Mouse (Mus musculus) liver, embryonic 14.5 days (tissue): Measurements from ENCODE around the gene Sgk1. TPM values are rescaled to one million over a fixed set of nuclear protein-coding genes. Genes with fewer than 3 reads are reported as not detected.
A peak's percentile ranks its signal among the peaks of the same experiment; 100 is the strongest.
"Not testable (repeated sequence)": the region's sequence is repeated elsewhere in the genome, so short reads cannot be mapped to it uniquely, and the experiment has no call there.

Experiments used
- ATAC-seq: fragments of 200-750 bp; cut with Nextera tagmentation; 2 replicates; pipeline ENCODE4 v1.8.0; 2017; ENCODE audit warnings: moderate number of reproducible peaks, mild to moderate bottlenecking, moderate library complexity; ENCODE audit not compliant: insufficient read depth
- DNase-seq, 3 experiments: peaks; one replicate each; pipeline ENCODE4 v3.0.0-alpha.2; 2012 to 2013; ENCODE audit warnings: low read depth in 3 of 3, low spot score in 3 of 3
- H3K27ac ChIP-seq: fragments of 300-500 bp; sonication (generic); 2 replicates; pipeline ENCODE4 v1.5.1; 2014; ENCODE audit warnings: moderate library complexity, mild to moderate bottlenecking, control low read depth, inconsistent platforms
- H3K27me3 ChIP-seq: fragments of 300-500 bp; sonication (generic); 2 replicates; pipeline ENCODE4 v1.6.1; 2014; ENCODE audit warnings: mild to moderate bottlenecking, low read length, moderate library complexity; ENCODE audit not compliant: control insufficient read depth, insufficient read depth
- H3K36me3 ChIP-seq: fragments of 300-500 bp; sonication (generic); replicated peaks from 2 replicates; pipeline ENCODE4 v1.6.1; 2014; ENCODE audit warnings: low read depth; ENCODE audit not compliant: control insufficient read depth, insufficient read depth
- H3K4me1 ChIP-seq, 2 experiments: fragments of 200-500 bp in 1 of 2; fragments of 300-500 bp in 1 of 2; sonication (generic) in 1 of 2; replicated peaks; 2 replicates each; pipeline ENCODE4 v1.6.1; 2012 to 2014; ENCODE audit warnings: antibody characterized with exemption in 1 of 2, inconsistent platforms in 1 of 2, low read length in 1 of 2; ENCODE audit not compliant: control insufficient read depth in 2 of 2, insufficient read depth in 2 of 2
- H3K4me2 ChIP-seq: fragments of 300-500 bp; sonication (generic); 2 replicates; pipeline ENCODE4 v1.6.1; 2014; ENCODE audit warnings: low read depth, mild to moderate bottlenecking, control low read depth, moderate library complexity
- H3K4me3 ChIP-seq, 2 experiments: fragments of 200-500 bp in 1 of 2; fragments of 300-500 bp in 1 of 2; sonication (generic) in 1 of 2; 2 replicates each; pipeline ENCODE4 v1.5.1; 2012 to 2014; ENCODE audit warnings: low read depth in 2 of 2, low read length in 2 of 2, mild to moderate bottlenecking in 2 of 2, control low read depth in 1 of 2, inconsistent platforms in 1 of 2, moderate library complexity in 1 of 2; ENCODE audit not compliant: insufficient read depth in 1 of 2
- H3K9ac ChIP-seq: fragments of 300-500 bp; sonication (generic); replicated peaks from 2 replicates; pipeline ENCODE4 v1.6.1; 2014; ENCODE audit warnings: mild to moderate bottlenecking, control low read depth, moderate library complexity
- H3K9me3 ChIP-seq: fragments of 300-500 bp; sonication (generic); 2 replicates; pipeline ENCODE4 v1.6.1; 2016; ENCODE audit warnings: low read length, mixed read lengths; ENCODE audit not compliant: control insufficient read depth
- CTCF ChIP-seq: IDR thresholded peaks from 2 replicates; pipeline ENCODE4 v1.5.1; 2016; ENCODE audit warnings: antibody characterized with exemption, low read depth, control low read depth
- EP300 ChIP-seq: IDR thresholded peaks from 2 replicates; pipeline ENCODE4 v1.6.1; 2016; ENCODE audit warnings: antibody characterized with exemption, low read depth
- WGBS: fragments of 180-500 bp; shearing (Covaris S2); extraction: QIAGEN DNeasy Blood & Tissue Kit; methylation state at CpG from one replicate; pipeline ENCODE4 v1.1.7; 2014; ENCODE audit not compliant: insufficient replicate concordance; 5-methylcytosine and 5-hydroxymethylcytosine counted together
- polyA plus RNA-seq, 2 experiments: library from polyadenylated mRNA; depleted of rRNA in 1 of 2; stranded (reverse) in 1 of 2; unstranded in 1 of 2; fragments of >200 nt; fragmentation: Nextera tagmentation in 1 of 2; extraction: Ambion mirVana in 1 of 2; gene quantifications; 2 replicates each; pipeline versions ENCODE4 v1.2.1 to v1.2.3; 2012 to 2014

Gene Sgk1
- polyA plus RNA-seq, 2 experiments = 5.3 to 10.3 TPM

- TF ChIP-seq CTCF = no peak
- TF ChIP-seq EP300 = no peak
- Histone ChIP-seq H3K9ac (no peak overlapping the region), H3K36me3 (no peaks in the 10 kb centered on the region), H3K27me3 (no peaks in the 10 kb centered on the region; the same call in 1 of the 2 replicates), H3K27ac (no peak overlapping the region), H3K9me3 (no peaks in the 10 kb centered on the region), H3K4me1 (peaks cover 0 to 2% of the 10 kb centered on the region in 2 experiments; a peak in 1 of 4 replicates), H3K4me2 (no peak overlapping the region), H3K4me3 (no peak overlapping the region)
- DNase-seq (peak in 1 of 3 experiments; percentile 13), ATAC-seq (no peak)
- WGBS = 40% methylated on average over 3 of the region's 3 CpGs
These were observed 7.3 kb downstream of the Sgk1 start for GRCm38 (mm10) chr10:21889141-21889765.

GRCm38 (mm10) chr10:21890293-21890692 is 8.3 kb downstream of the Sgk1 start:
- H3K9me3 ChIP-seq = no peaks in the 10 kb centered on the region
- TF ChIP-seq CTCF = no peak
- no peak for TF ChIP-seq EP300
- H3K4me3 ChIP-seq = no peak overlapping the region
- ATAC-seq = no peak
- no peak overlapping the region for H3K9ac ChIP-seq
- no peaks in the 10 kb centered on the region for H3K36me3 ChIP-seq
- H3K4me1 ChIP-seq = peaks cover 0 to 2% of the 10 kb centered on the region in 2 experiments; a peak in 1 of 4 replicates
- no peak overlapping the region for H3K27ac ChIP-seq
- no peak for DNase-seq
- no peaks in the 10 kb centered on the region for H3K27me3 ChIP-seq
- 47% methylated on average over 4 of the region's 4 CpGs for WGBS
- H3K4me2 ChIP-seq = no peak overlapping the region

GRCm38 (mm10) chr10:21891442-21891841 is 9.5 kb downstream of the Sgk1 start:
- no peak overlapping the region for H3K4me3 ChIP-seq
- TF ChIP-seq CTCF (no peak), EP300 (no peak)
- no peak overlapping the region for H3K4me2 ChIP-seq
- H3K9me3 ChIP-seq = no peaks in the 10 kb centered on the region
- ATAC-seq (no peak), DNase-seq (no peak)
- no peak overlapping the region for H3K9ac ChIP-seq
- H3K36me3 ChIP-seq = no peaks in the 10 kb centered on the region
- H3K27me3 ChIP-seq = no peaks in the 10 kb centered on the region
- WGBS = 58% methylated on average over 7 of the region's 7 CpGs
- no peak overlapping the region for H3K27ac ChIP-seq
- peaks cover 0 to 2% of the 10 kb centered on the region in 2 experiments; a peak in 1 of 4 replicates for H3K4me1 ChIP-seq

GRCm38 (mm10) chr10:21892104-21892503 is 10.1 kb downstream of the Sgk1 start:
- Histone ChIP-seq H3K4me3 (no peak overlapping the region), H3K9me3 (no peaks in the 10 kb centered on the region), H3K9ac (no peak overlapping the region), H3K27me3 (no peaks in the 10 kb centered on the region), H3K27ac (no peak overlapping the region), H3K36me3 (no peaks in the 10 kb centered on the region), H3K4me2 (no peak overlapping the region), H3K4me1 (peaks cover 0 to 2% of the 10 kb centered on the region in 2 experiments; a peak in 1 of 4 replicates)
- 64% methylated on average over 4 of the region's 4 CpGs for WGBS
- DNase-seq (no peak), ATAC-seq (no peak)
- no peak for TF ChIP-seq CTCF
- no peak for TF ChIP-seq EP300

- Histone ChIP-seq H3K4me2 (no peak overlapping the region), H3K27me3 (no peaks in the 10 kb centered on the region), H3K9me3 (no peaks in the 10 kb centered on the region), H3K27ac (no peak overlapping the region), H3K4me3 (no peak overlapping the region), H3K36me3 (no peaks in the 10 kb centered on the region), H3K4me1 (no peaks in the 10 kb centered on the region), H3K9ac (no peak overlapping the region)
- ATAC-seq (no peak), DNase-seq (no peak)
- 61% methylated on average over 4 of the region's 4 CpGs for WGBS
- TF ChIP-seq CTCF = no peak
- no peak for TF ChIP-seq EP300
These were observed 16.4 kb downstream of the Sgk1 start for GRCm38 (mm10) chr10:21898417-21898816.

GRCm38 (mm10) chr10:21898851-21899250 is 16.9 kb downstream of the Sgk1 start:
- WGBS = 73% methylated on average over 17 of the region's 17 CpGs

More at GRCm38 (mm10) chr10:21898851-21899250, 16.9 kb downstream of the Sgk1 start:
- not testable (repeated sequence) for ATAC-seq, H3K27ac ChIP-seq, H3K9me3 ChIP-seq, H3K9ac ChIP-seq, H3K4me1 ChIP-seq, H3K27me3 ChIP-seq, H3K36me3 ChIP-seq, H3K4me3 ChIP-seq, DNase-seq, H3K4me2 ChIP-seq
